ENCODE assay signal across 30 mouse cellular contexts in genomic region chr9:50567881-50568280, GRCm38 (mm10). TPM values are rescaled to one million over a fixed set of nuclear protein-coding genes. Genes with fewer than 3 reads are reported as not detected.
"Had no signal": no experiment of that assay in that cellular context is flagged by ENCODE, and none has a peak within 500 bp of the region (broad histone marks: within the 10 kb centered on the region; RNA-seq: fewer than 3 reads in every experiment).

No protein-coding gene starts in this region.

- H3K27ac ChIP-seq: left cerebral cortex, adult 2 months; liver, embryonic 14.5 days; lung, embryonic 15.5 days; midbrain, embryonic 10.5 days; midbrain, embryonic 13.5 days; neural tube, embryonic 13.5 days had no signal

- DNase-seq: kidney, postnatal 10 days; kidney, postnatal 36 days; layer of hippocampus, postnatal 36 days; lung, adult 18-20 months; lung, postnatal 10 days; retina, postnatal 1 day; right cerebral cortex, postnatal 25 days; thymus, adult 18-20 months; thymus, postnatal 36 days had no signal

- H3K4me3 ChIP-seq: left cerebral cortex, adult 2 months; lung, embryonic 15.5 days; megakaryocyte, embryonic 14.5 days; midbrain, embryonic 10.5 days; midbrain, embryonic 13.5 days; myocyte; neural tube, embryonic 13.5 days had no signal

- ATAC-seq: midbrain, embryonic 13.5 days; midbrain, embryonic 16.5 days had no signal

- H3K36me3 ChIP-seq: lung, embryonic 15.5 days; midbrain, embryonic 10.5 days; midbrain, embryonic 13.5 days; neural tube, embryonic 13.5 days had no signal

- H3K9ac ChIP-seq: liver, embryonic 14.5 days; lung, embryonic 15.5 days; midbrain, embryonic 13.5 days; neural tube, embryonic 13.5 days had no signal

- H3K4me1 ChIP-seq: lung, embryonic 15.5 days; midbrain, embryonic 10.5 days; midbrain, embryonic 13.5 days; neural tube, embryonic 13.5 days had no signal

- H3K27me3 ChIP-seq: lung, embryonic 15.5 days; megakaryocyte, embryonic 14.5 days; midbrain, embryonic 13.5 days; neural tube, embryonic 13.5 days had no signal

- H3K4me2 ChIP-seq: lung, embryonic 15.5 days; midbrain, embryonic 13.5 days; neural tube, embryonic 13.5 days had no signal

- H3K9me3 ChIP-seq: lung, embryonic 15.5 days; megakaryocyte, embryonic 14.5 days; midbrain, embryonic 10.5 days; midbrain, embryonic 13.5 days; neural tube, embryonic 13.5 days had no signal

RNA-seq across cellular contexts. Expression of gene Tex12, which starts 6.8 kb away (rescaled TPM):
- total RNA-seq: layer of hippocampus, adult 8-10 months; layer of hippocampus, postnatal 10 days; layer of hippocampus, postnatal 36 days; left cerebral cortex, adult 2 months; left cerebral cortex, postnatal 10 days; left cerebral cortex, postnatal 36 days; monocyte, adult 5-6 weeks; neutrophil, adult 5-6 weeks had no signal
- polyA plus RNA-seq: kidney, embryonic 14.5 days; limb, embryonic 11.5 days; limb, embryonic 14.5 days; liver, embryonic 14.5 days; lung, embryonic 15.5 days; myocyte; neural tube, embryonic 13.5 days; small intestine, adult 2 months; spleen, adult 2 months; urinary bladder, adult 2 months had no signal
